Mouse (Mus musculus) left cerebral cortex, adult 2 months (tissue): ENCODE data around the gene Nde1. TPM values are rescaled to one million over a fixed set of nuclear protein-coding genes. Genes with fewer than 3 reads are reported as not detected.

Experiments used
- DNase-seq, 2 experiments: peaks; one replicate each; pipeline ENCODE4 v3.0.0; 2021 to 2022; ENCODE audit warnings: low spot score in 2 of 2, mixed read lengths in 1 of 2; ENCODE audit errors: extremely low spot score in 1 of 2
- H3K27ac ChIP-seq: fragments of 200-600 bp; 2 replicates; pipeline ENCODE4 v1.8.1; 2022
- H3K4me3 ChIP-seq: fragments of 200-600 bp; 2 replicates; pipeline ENCODE4 v1.8.1; 2022
- CTCF ChIP-seq: fragments of 200-600 bp; IDR thresholded peaks from 2 replicates; pipeline ENCODE4 v1.8.1; 2022; ENCODE audit warnings: antibody characterized with exemption, mild to moderate bottlenecking, moderate library complexity
- intact Hi-C: fragments of 180-260 bp; cut with DNase I; formaldehyde crosslinking; loops from one replicate; pipeline ENCODE4 v1.15.1; 2025
- long read RNA-seq, 2 experiments: library from polyadenylated mRNA; stranded (forward); transcript quantifications; one replicate each; pipeline ENCODE4 v2.0.0; 2021; ENCODE audit warnings: borderline mapping rate in 2 of 2
- total RNA-seq, 2 experiments: library from RNA; stranded (reverse); gene quantifications; 2 replicates each; pipeline ENCODE4 v1.2.3; 2021

Gene Nde1
- total RNA-seq, result 10 to 100 TPM; 15.9 to 19.1 TPM
- long read RNA-seq, experiment 1, transcript Nde1-201 (9 exons, 2,287 nt), result major isoform, 13 of 24 reads
- long read RNA-seq, experiment 1, partial matches to known transcripts, result 5 of 24 reads
- long read RNA-seq, experiment 1, other reads (novel, unspliced or antisense), result 3 of 24 reads
- long read RNA-seq, experiment 2, transcript Nde1-201 (9 exons, 2,287 nt), result major isoform, 12 of 17 reads
- long read RNA-seq, experiment 2, partial matches to known transcripts, result 5 of 17 reads
- long read RNA-seq, experiment 2, other reads (novel, unspliced or antisense), result 0 of 17 reads

- intact Hi-C loops, result loop anchor here (2.0 to 5.0 kb wide), 3 partner anchors 32 to 329 kb away; partner anchors contain the start of gene Abcc1
- peak; percentile 79 to 81 for DNase-seq
- peak within 1 kb of the TSS; percentile 72 for H3K27ac ChIP-seq
Observed at GRCm38 (mm10) chr16:14162988-14163416, at the start of gene Nde1, which contains the start of gene Marf1. Gene Nde1 (plus strand): TSS chr16:14163275. Gene Marf1 (minus strand): TSS chr16:14163351.

GRCm38 (mm10) chr16:14117299-14117698 lies 45.8 kb upstream of the Nde1 start:
- intact Hi-C loops, result no loop called here
- no peak overlapping the region for H3K27ac ChIP-seq
- no peak for DNase-seq
- TF ChIP-seq CTCF, result no peak
- no peak overlapping the region for H3K4me3 ChIP-seq

More at GRCm38 (mm10) chr16:14162988-14163416, at the start of gene Nde1, which contains the start of gene Marf1:
- no peak; the same call in 1 of the 2 replicates for TF ChIP-seq CTCF
- peak within 1 kb of the TSS; percentile 61 for H3K4me3 ChIP-seq

DNA sequence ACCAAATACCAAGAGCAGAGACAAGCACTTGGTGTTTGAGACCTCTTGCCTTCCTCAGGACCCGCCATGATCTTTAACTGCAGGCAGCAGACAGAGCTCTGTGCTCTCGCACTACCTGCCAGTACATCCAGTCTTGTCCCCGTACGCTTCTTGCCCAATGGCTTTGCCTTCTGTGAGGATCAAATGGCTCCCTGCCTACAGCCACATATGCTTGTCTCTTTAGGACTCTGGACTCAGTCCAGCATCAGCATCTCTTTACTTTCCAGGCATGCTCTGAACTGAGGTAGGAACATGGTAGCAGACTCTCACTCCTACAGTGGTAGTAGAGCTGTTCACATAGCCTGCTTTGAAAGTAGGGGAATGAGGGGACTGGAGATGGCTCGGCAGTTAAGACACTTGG lies 42.1 kb upstream of the Nde1 start:
- intact Hi-C loops, result no loop called here
- no peak for TF ChIP-seq CTCF
- no peak for DNase-seq
- Histone ChIP-seq H3K4me3 (no peak overlapping the region), H3K27ac (no peak overlapping the region)

- no peak for DNase-seq
- intact Hi-C loops, result no loop called here
- no peak for TF ChIP-seq CTCF
- Histone ChIP-seq H3K27ac (no peak overlapping the region), H3K4me3 (no peak overlapping the region)
Observed at GRCm38 (mm10) chr16:14121563-14121962, 41.5 kb upstream of the Nde1 start.

- H3K4me3 ChIP-seq, result no peak overlapping the region
- H3K27ac ChIP-seq, result no peak overlapping the region
- intact Hi-C loops, result no loop called here
- TF ChIP-seq CTCF, result peak; percentile 11
- DNase-seq, result no peak
Observed at GRCm38 (mm10) chr16:14122586-14122985, 40.5 kb upstream of the Nde1 start.

GRCm38 (mm10) chr16:14123901-14124300 lies 39.2 kb upstream of the Nde1 start:
- DNase-seq, result no peak
- H3K4me3 ChIP-seq, result no peak overlapping the region
- intact Hi-C loops, result no loop called here
- TF ChIP-seq CTCF, result no peak
- H3K27ac ChIP-seq, result peak overlapping the region; percentile 53; the same call in 1 of the 2 replicates

GRCm38 (mm10) chr16:14124709-14125108 lies 38.4 kb upstream of the Nde1 start:
- no peak overlapping the region for H3K4me3 ChIP-seq
- no peak for DNase-seq
- no peak overlapping the region for H3K27ac ChIP-seq
- intact Hi-C loops, result no loop called here
- no peak for TF ChIP-seq CTCF

DNA sequence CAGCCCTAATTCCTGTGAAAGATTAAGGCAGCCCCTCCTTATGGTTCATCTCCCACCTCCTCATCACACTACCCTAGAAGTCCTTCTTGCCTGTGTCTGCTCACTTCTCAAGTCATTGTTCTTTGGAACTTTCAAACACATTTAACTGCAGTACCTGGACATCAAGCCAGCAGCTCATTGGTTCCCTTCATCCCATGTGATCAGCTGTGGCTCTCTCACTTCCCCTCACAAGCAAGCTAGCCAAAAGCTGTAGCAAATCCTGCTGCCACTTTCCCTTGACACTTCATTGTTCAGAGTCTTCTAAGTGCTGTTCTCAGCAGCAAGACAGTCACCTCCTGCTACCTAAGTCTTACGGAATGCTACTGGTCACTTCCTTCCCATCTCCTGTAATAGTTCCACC lies 37.8 kb upstream of the Nde1 start:
- Histone ChIP-seq H3K4me3 (no peak overlapping the region), H3K27ac (no peak overlapping the region)
- intact Hi-C loops, result no loop called here
- no peak for TF ChIP-seq CTCF
- no peak for DNase-seq

- no peak overlapping the region for H3K27ac ChIP-seq
- H3K4me3 ChIP-seq, result no peak overlapping the region
- no peak for DNase-seq
- TF ChIP-seq CTCF, result no peak
- intact Hi-C loops, result no loop called here
Observed at GRCm38 (mm10) chr16:14128977-14129376, 34.1 kb upstream of the Nde1 start.

GRCm38 (mm10) chr16:14130796-14131195 lies 32.3 kb upstream of the Nde1 start:
- Histone ChIP-seq H3K27ac (no peak overlapping the region), H3K4me3 (no peak overlapping the region)
- no peak for TF ChIP-seq CTCF
- DNase-seq, result no peak
- intact Hi-C loops, result no loop called here

DNA sequence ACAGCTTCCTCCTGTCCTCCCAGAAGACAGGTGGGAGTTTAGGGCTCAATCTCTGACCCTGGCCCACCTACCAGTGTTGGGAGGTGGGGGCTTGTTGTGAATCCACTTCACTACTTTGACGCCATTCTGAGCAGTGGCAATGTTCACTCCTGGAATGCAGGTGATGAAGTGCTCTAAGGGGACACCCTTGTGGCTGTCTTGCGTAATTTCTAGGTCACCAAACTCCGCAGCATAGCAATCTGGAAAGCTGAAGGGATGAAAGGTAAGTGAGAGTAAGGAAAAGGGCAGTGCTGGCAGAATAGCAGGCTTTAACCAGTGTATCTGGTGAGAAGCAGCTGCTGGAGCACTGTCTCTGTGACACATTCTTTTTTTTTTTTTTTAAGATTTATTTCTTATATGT lies 31.7 kb upstream of the Nde1 start:
- TF ChIP-seq CTCF, result no peak; the same call in 1 of the 2 replicates
- intact Hi-C loops, result no loop called here
- H3K4me3 ChIP-seq, result no peak overlapping the region
- H3K27ac ChIP-seq, result no peak overlapping the region
- no peak for DNase-seq

GRCm38 (mm10) chr16:14131838-14132237 lies 31.2 kb upstream of the Nde1 start:
- no peak overlapping the region for H3K4me3 ChIP-seq
- intact Hi-C loops, result no loop called here
- TF ChIP-seq CTCF, result no peak
- no peak overlapping the region for H3K27ac ChIP-seq
- DNase-seq, result no peak

- H3K27ac ChIP-seq, result peak overlapping the region; percentile 21; the same call in 1 of the 2 replicates
- no peak for DNase-seq
- no peak overlapping the region for H3K4me3 ChIP-seq
- no peak for TF ChIP-seq CTCF
- intact Hi-C loops, result no loop called here
Observed at GRCm38 (mm10) chr16:14135014-14135413, 28.1 kb upstream of the Nde1 start.
